Mouse (Mus musculus) kidney, embryonic 14.5 days (tissue): Measurements from ENCODE around the gene Msi2. TPM values are rescaled to one million over a fixed set of nuclear protein-coding genes. Genes with fewer than 3 reads are reported as not detected.

Source experiments
- ATAC-seq: fragments of 200-750 bp; cut with Nextera tagmentation; 2 replicates; pipeline ENCODE4 v1.8.0; 2017; ENCODE audit warnings: moderate number of reproducible peaks, mild to moderate bottlenecking, moderate TSS enrichment, moderate library complexity; ENCODE audit not compliant: low FRiP score, low TSS enrichment
- H3K27ac ChIP-seq: fragments of 300-500 bp; sonication (generic); 2 replicates; pipeline ENCODE4 v1.5.1; 2014; ENCODE audit warnings: low read depth, mild to moderate bottlenecking, low read length, moderate library complexity, mixed read lengths
- H3K27me3 ChIP-seq: fragments of 300-500 bp; sonication (generic); 2 replicates; pipeline ENCODE4 v1.6.1; 2014; ENCODE audit warnings: mild to moderate bottlenecking, low read length; ENCODE audit not compliant: control insufficient read depth, insufficient read depth
- H3K36me3 ChIP-seq: fragments of 300-500 bp; sonication (generic); 2 replicates; pipeline ENCODE4 v1.6.1; 2014; ENCODE audit warnings: low read length, mixed read lengths; ENCODE audit not compliant: control insufficient read depth, insufficient read depth
- H3K4me1 ChIP-seq: fragments of 300-500 bp; sonication (generic); 2 replicates; pipeline ENCODE4 v1.6.1; 2014; ENCODE audit warnings: low read length, mixed read lengths; ENCODE audit not compliant: control insufficient read depth, insufficient read depth
- H3K4me2 ChIP-seq: fragments of 300-500 bp; sonication (generic); replicated peaks from 2 replicates; pipeline ENCODE4 v1.6.1; 2014; ENCODE audit warnings: low read depth, mild to moderate bottlenecking, low read length
- H3K4me3 ChIP-seq: fragments of 300-500 bp; sonication (generic); 2 replicates; pipeline ENCODE4 v1.5.1; 2014; ENCODE audit warnings: mild to moderate bottlenecking, low read length
- H3K9ac ChIP-seq: fragments of 300-500 bp; sonication (generic); 2 replicates; pipeline ENCODE4 v1.6.1; 2014; ENCODE audit warnings: low read depth, mild to moderate bottlenecking, low read length, moderate library complexity
- H3K9me3 ChIP-seq: fragments of 300-500 bp; sonication (generic); 2 replicates; pipeline ENCODE4 v1.6.1; 2016; ENCODE audit warnings: low read length; ENCODE audit not compliant: control insufficient read depth
- WGBS: fragments of 180-500 bp; shearing (Covaris S2); extraction: QIAGEN DNeasy Blood & Tissue Kit; methylation state at CpG from one replicate; pipeline ENCODE4 v1.1.7; 2014; 5-methylcytosine and 5-hydroxymethylcytosine counted together
- polyA plus RNA-seq: library from polyadenylated mRNA; unstranded; fragments of >200 nt; fragmentation: Nextera tagmentation; extraction: Ambion mirVana; gene quantifications from 2 replicates; pipeline ENCODE4 v1.2.1, GENCODE M21; 2014

Gene Msi2
- polyA plus RNA-seq, 1 experiment from 2014 or later, result 30.8 TPM

GRCm38 (mm10) chr11:88655786-88656185 is 62.5 kb downstream of the Msi2 start:
- 85% methylated on average over 8 of the region's 8 CpGs for WGBS
- no peak overlapping the region for H3K9ac ChIP-seq
- no peak for ATAC-seq
- H3K27me3 ChIP-seq, result no peaks in the 10 kb centered on the region
- no peak overlapping the region for H3K4me2 ChIP-seq
- peaks cover 3% of the 10 kb centered on the region; the same call in 1 of the 2 replicates for H3K4me1 ChIP-seq
- H3K36me3 ChIP-seq, result peaks cover 14% of the 10 kb centered on the region; the same call in 1 of the 2 replicates
- no peak overlapping the region for H3K27ac ChIP-seq
- no peaks in the 10 kb centered on the region for H3K9me3 ChIP-seq
- H3K4me3 ChIP-seq, result no peak overlapping the region

GRCm38 (mm10) chr11:88655214-88655566 is 63.1 kb downstream of the Msi2 start:
- H3K9ac ChIP-seq, result no peak overlapping the region
- H3K4me3 ChIP-seq, result no peak overlapping the region
- H3K36me3 ChIP-seq, result peaks cover 14% of the 10 kb centered on the region; the same call in 1 of the 2 replicates
- no peak for ATAC-seq
- no peak overlapping the region for H3K4me2 ChIP-seq
- H3K27ac ChIP-seq, result no peak overlapping the region
- H3K9me3 ChIP-seq, result no peaks in the 10 kb centered on the region
- no peaks in the 10 kb centered on the region; the same call in 1 of the 2 replicates for H3K4me1 ChIP-seq
- H3K27me3 ChIP-seq, result no peaks in the 10 kb centered on the region
- 94% methylated on average over 3 of the region's 3 CpGs for WGBS

DNA sequence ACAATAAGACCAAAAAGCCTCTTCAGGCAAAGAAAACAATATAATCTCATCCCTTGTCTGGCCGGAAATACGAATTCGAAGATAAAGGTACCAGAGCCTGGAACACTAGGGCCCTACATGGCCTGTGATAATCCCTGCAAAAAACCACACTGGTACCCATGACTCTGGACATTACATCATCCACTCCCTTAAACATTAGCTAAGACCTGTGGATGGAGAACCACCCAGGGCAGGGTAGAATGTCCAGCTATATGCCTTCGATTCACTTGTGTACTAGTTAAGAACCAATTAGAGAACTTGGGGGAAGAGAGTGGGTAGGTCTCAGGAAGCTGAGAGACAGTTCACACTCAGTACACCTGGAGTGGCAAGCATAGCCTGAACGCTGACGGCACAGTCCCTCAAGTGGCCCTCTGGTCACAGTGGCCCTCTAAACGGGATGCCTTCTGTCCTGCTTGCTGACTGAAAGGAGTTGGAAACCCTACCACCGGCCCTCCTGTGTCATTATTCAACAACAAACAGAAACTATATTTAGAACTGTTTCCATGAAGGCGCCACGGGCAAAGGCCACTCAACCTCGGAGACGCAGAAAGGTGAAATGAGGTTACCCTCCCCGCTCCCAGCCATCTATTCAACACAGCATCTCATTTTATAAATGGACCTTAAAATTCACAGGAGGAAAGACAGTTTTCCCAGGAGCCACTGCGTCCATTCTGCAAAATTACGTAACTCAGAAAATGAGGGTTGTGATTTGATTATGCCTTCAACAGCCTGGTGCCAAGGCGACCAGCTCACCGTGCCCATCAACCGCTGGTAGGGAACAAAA is 63.7 kb downstream of the Msi2 start:
- no peak overlapping the region for H3K4me3 ChIP-seq
- no peaks in the 10 kb centered on the region; the same call in 1 of the 2 replicates for H3K4me1 ChIP-seq
- WGBS, result 84% methylated on average over 18 of the region's 18 CpGs
- ATAC-seq, result no peak
- H3K27ac ChIP-seq, result no peak overlapping the region
- no peaks in the 10 kb centered on the region for H3K9me3 ChIP-seq
- no peak overlapping the region for H3K4me2 ChIP-seq
- no peak overlapping the region for H3K9ac ChIP-seq
- peaks cover 14% of the 10 kb centered on the region; the same call in 1 of the 2 replicates for H3K36me3 ChIP-seq
- H3K27me3 ChIP-seq, result no peaks in the 10 kb centered on the region

DNA sequence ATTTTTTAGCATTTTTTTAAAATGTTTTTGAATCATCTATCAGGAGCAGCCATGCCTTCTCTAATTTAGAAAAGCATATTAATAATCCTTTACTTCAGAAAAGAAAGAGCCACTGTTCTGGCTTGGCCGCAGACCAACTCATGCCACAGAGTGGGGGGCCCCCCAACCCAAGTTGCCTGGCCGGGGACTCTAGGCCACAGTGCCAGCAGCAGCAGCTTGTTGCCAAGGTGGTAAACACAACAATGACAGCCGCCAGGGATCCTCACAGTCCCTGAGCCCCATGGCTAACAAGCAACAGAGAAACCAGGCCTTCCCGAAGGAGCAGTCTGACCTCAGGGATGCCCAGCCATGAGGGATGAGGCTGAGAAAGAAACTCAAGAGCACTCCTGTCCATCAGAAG is 68.0 kb downstream of the Msi2 start:
- H3K4me2 ChIP-seq, result no peak overlapping the region
- no peak overlapping the region for H3K4me3 ChIP-seq
- no peaks in the 10 kb centered on the region for H3K9me3 ChIP-seq
- ATAC-seq, result no peak
- no peak overlapping the region for H3K27ac ChIP-seq
- H3K9ac ChIP-seq, result no peak overlapping the region
- no peaks in the 10 kb centered on the region for H3K27me3 ChIP-seq
- 69% methylated on average over 4 of the region's 4 CpGs for WGBS
- H3K4me1 ChIP-seq, result peaks cover 16% of the 10 kb centered on the region
- peaks cover 12% of the 10 kb centered on the region; the same call in 1 of the 2 replicates for H3K36me3 ChIP-seq

DNA sequence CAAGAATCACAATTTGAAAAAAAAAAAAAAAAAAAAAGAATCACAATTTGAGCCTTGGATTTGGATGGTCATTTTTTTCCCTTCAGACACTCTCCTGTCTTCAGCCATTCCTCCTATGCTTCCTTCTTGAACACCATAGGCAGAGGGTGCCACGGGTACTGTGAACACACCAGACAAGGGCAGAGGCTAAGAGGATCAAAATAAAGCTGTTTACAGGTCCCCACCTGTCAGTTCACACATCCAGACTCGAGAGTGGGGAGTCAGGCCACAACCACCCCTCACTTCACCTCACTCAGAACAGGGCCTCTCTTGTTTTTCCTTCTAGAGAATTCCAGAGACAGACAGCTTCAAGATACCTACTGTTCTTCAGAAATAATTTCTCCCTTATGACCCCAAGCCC is 69.3 kb downstream of the Msi2 start:
- H3K4me1 ChIP-seq, result peaks cover 16% of the 10 kb centered on the region
- H3K9me3 ChIP-seq, result no peaks in the 10 kb centered on the region
- 59% methylated on average over 2 of the region's 2 CpGs for WGBS
- H3K27me3 ChIP-seq, result no peaks in the 10 kb centered on the region
- no peak overlapping the region for H3K27ac ChIP-seq
- H3K9ac ChIP-seq, result no peak overlapping the region
- H3K4me2 ChIP-seq, result no peak overlapping the region
- no peak overlapping the region for H3K4me3 ChIP-seq
- H3K36me3 ChIP-seq, result peaks cover 12% of the 10 kb centered on the region; the same call in 1 of the 2 replicates
- no peak for ATAC-seq

DNA sequence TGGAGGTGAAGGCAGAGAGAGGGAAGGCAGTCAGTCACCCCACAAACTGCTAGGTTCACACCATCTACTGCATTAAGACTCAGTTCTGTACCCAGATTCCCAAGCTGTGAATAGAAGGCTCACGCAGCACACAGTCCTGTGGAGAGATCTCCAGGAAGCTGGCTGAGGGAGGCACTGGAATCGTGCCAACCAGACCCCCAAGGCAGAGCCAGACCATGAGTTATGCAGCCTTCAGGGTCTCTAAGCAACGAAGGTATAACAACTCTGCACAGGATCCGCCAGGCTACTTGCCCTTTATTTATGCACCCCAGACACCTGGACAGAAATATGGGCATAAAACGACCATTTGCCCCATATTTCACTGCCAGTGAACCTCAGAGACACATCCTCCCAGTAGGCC is 69.9 kb downstream of the Msi2 start:
- WGBS, result 28% methylated on average over 5 of the region's 5 CpGs
- ATAC-seq, result no peak
- H3K4me3 ChIP-seq, result no peak overlapping the region
- peaks cover 12% of the 10 kb centered on the region; the same call in 1 of the 2 replicates for H3K36me3 ChIP-seq
- H3K9ac ChIP-seq, result no peak overlapping the region
- no peak overlapping the region for H3K4me2 ChIP-seq
- no peak overlapping the region for H3K27ac ChIP-seq
- H3K4me1 ChIP-seq, result peaks cover 16% of the 10 kb centered on the region
- H3K9me3 ChIP-seq, result no peaks in the 10 kb centered on the region
- no peaks in the 10 kb centered on the region for H3K27me3 ChIP-seq

DNA sequence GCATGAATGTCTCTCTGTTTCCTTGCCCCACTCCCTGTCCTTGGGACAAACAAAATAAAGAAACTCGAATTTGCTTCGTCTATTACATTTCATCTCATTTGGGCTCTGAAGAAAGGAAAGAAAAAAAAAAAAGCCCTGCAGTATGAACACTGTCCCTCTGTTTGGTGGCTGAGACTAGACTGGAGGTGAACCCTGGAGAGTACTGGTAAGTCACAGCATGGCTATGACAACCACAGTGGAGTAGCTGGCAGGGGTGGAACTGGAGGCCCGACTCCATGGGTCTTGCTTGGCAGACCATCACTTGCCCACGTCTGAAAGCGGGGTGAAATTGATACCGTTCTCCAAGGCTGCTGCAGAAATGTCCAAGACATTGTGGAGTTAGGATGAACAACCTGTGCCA is 71.8 kb downstream of the Msi2 start:
- no peak for ATAC-seq
- Histone ChIP-seq H3K4me1 (peaks cover 16% of the 10 kb centered on the region), H3K9me3 (no peaks in the 10 kb centered on the region), H3K4me2 (no peak overlapping the region), H3K27me3 (no peaks in the 10 kb centered on the region), H3K27ac (no peak overlapping the region), H3K9ac (no peak overlapping the region), H3K36me3 (peaks cover 17% of the 10 kb centered on the region; the same call in 1 of the 2 replicates), H3K4me3 (no peak overlapping the region)
- WGBS, result 84% methylated on average over 6 of the region's 6 CpGs

GRCm38 (mm10) chr11:88645821-88646220 is 72.5 kb downstream of the Msi2 start:
- 76% methylated on average over 7 of the region's 7 CpGs for WGBS
- H3K36me3 ChIP-seq, result peaks cover 18% of the 10 kb centered on the region; the same call in 1 of the 2 replicates
- H3K4me2 ChIP-seq, result no peak overlapping the region
- H3K4me1 ChIP-seq, result peaks cover 16% of the 10 kb centered on the region
- H3K9ac ChIP-seq, result no peak overlapping the region
- no peaks in the 10 kb centered on the region for H3K9me3 ChIP-seq
- no peak overlapping the region for H3K27ac ChIP-seq
- H3K27me3 ChIP-seq, result no peaks in the 10 kb centered on the region
- 0 out of 2 replicates have a peak, but pooled peaks have one; percentile 11 for ATAC-seq
- H3K4me3 ChIP-seq, result no peak overlapping the region

DNA sequence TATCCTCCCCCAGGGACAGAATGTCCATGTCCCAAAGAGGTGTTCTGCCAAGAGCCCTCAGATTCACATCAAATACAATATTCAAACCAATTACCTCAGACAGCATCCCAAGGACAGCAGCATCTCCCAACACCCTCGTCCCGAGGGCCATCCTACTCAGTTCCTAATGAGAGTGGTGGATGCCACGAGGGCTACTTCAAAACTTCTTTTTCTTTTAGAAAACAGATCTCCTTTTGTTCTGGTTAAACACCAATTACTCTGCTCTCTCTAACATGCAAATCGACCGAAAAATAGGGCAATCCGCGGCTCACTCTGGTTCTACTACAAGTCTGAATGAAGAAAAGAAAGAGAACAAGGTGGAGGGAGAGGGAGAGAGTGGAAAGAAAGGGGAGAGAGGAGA is 73.6 kb downstream of the Msi2 start:
- Histone ChIP-seq H3K4me1 (peaks cover 16% of the 10 kb centered on the region), H3K9me3 (no peaks in the 10 kb centered on the region), H3K9ac (no peak overlapping the region), H3K27me3 (no peaks in the 10 kb centered on the region), H3K4me3 (no peak overlapping the region), H3K36me3 (peaks cover 18% of the 10 kb centered on the region; the same call in 1 of the 2 replicates), H3K27ac (no peak overlapping the region), H3K4me2 (no peak overlapping the region)
- WGBS, result 63% methylated on average over 7 of the region's 7 CpGs
- no peak for ATAC-seq
